Mouse (Mus musculus): ENCODE data around the gene Gm9507.

DNA sequence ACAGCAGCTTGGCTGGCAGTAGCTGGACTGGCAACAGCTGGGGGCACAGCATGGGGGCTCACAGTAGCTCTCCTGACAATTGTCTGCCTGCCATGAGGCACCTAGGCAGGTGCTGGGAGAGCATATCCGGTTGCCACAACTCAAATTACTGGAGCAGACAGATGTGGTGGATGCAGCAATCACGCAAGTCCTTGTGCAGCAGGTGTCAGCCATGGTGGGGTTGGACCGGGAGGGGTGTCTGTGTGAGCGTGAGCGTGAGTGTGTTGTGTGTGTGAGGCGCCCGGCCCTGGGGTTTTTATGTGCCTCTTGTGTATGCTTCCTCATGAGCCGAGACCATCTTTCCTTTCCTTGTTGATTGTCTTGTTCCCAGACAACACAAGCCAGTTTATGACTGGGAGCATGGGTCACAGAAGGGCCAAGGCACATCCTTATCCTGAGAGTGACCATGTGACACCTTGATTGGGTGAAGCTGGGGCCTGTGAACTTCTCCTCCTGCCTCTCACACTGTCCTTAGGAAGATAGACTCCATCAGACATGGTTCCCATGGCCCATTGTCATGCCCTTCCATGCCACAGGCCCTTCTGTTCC lies 12.6 kb downstream of the Gm9507 start, which contains the start of gene Gm19668:
- TF ChIP-seq EP300 (IDR thresholded peaks at IDR 0.05) (no peak), CTCF (IDR thresholded peaks at IDR 0.05) (no peak)
